Mouse (Mus musculus): ENCODE measurements around the gene Tekt5. TPM values are rescaled to one million over a fixed set of nuclear protein-coding genes. Genes with fewer than 3 reads are reported as not detected.

The Tekt5 gene
- polyA plus RNA-seq, 1 experiment, result not detected

GRCm38 (mm10) chr16:10355004-10355403 is 40.3 kb downstream of the Tekt5 start:
- no peak for TF ChIP-seq POLR2A (IDR thresholded peaks at IDR 0.05; ENCODE audit: borderline replicate concordance, control insufficient read depth, low read depth, low read length)
- TF ChIP-seq CTCF (IDR thresholded peaks at IDR 0.05; ENCODE audit: control insufficient read depth, insufficient read depth, low read length), result no peak
- Histone ChIP-seq H3K27ac (ENCODE audit: control insufficient read depth, insufficient read depth, low read depth, low read length, poor library complexity) (no peak overlapping the region), H3K4me1 (ENCODE audit: control insufficient read depth, insufficient read depth, low read length) (no peaks in the 10 kb centered on the region; the same call in 1 of the 2 replicates), H3K4me3 (replicated peaks; ENCODE audit: control insufficient read depth, low read depth, low read length) (no peak overlapping the region)

GRCm38 (mm10) chr16:10351050-10351636 is 44.1 kb downstream of the Tekt5 start:
- TF ChIP-seq CTCF (IDR thresholded peaks at IDR 0.05; ENCODE audit: control insufficient read depth, insufficient read depth, low read length) (no peak), POLR2A (IDR thresholded peaks at IDR 0.05; ENCODE audit: borderline replicate concordance, control insufficient read depth, low read depth, low read length) (no peak)

GRCm38 (mm10) chr16:10349876-10350275 is 45.4 kb downstream of the Tekt5 start:
- no peak overlapping the region for H3K27ac ChIP-seq (ENCODE audit: control insufficient read depth, insufficient read depth, low read depth, low read length, poor library complexity)
- H3K4me1 ChIP-seq (ENCODE audit: control insufficient read depth, insufficient read depth, low read length), result no peaks in the 10 kb centered on the region
- no peak overlapping the region for H3K4me3 ChIP-seq (replicated peaks; ENCODE audit: control insufficient read depth, low read depth, low read length)
- WGBS, result 81% methylated on average over 10 of the region's 10 CpGs
- TF ChIP-seq POLR2A (IDR thresholded peaks at IDR 0.05; ENCODE audit: borderline replicate concordance, control insufficient read depth, low read depth, low read length), result no peak
- no peak for TF ChIP-seq CTCF (IDR thresholded peaks at IDR 0.05; ENCODE audit: control insufficient read depth, insufficient read depth, low read length)

More at GRCm38 (mm10) chr16:10351050-10351636, 44.1 kb downstream of the Tekt5 start:
- no peak overlapping the region for H3K4me3 ChIP-seq (replicated peaks; ENCODE audit: control insufficient read depth, low read depth, low read length)
- no peaks in the 10 kb centered on the region for H3K4me1 ChIP-seq (ENCODE audit: control insufficient read depth, insufficient read depth, low read length)
- 67% methylated on average over 9 of the region's 9 CpGs for WGBS
- H3K27ac ChIP-seq (ENCODE audit: control insufficient read depth, insufficient read depth, low read depth, low read length, poor library complexity), result no peak overlapping the region

- H3K27ac ChIP-seq (ENCODE audit: control insufficient read depth, insufficient read depth, low read depth, low read length, poor library complexity), result no peak overlapping the region
- H3K4me1 ChIP-seq (ENCODE audit: control insufficient read depth, insufficient read depth, low read length), result no peaks in the 10 kb centered on the region
- 77% methylated on average over 5 of the region's 5 CpGs for WGBS
- H3K4me3 ChIP-seq (replicated peaks; ENCODE audit: control insufficient read depth, low read depth, low read length), result no peak overlapping the region
- TF ChIP-seq POLR2A (IDR thresholded peaks at IDR 0.05; ENCODE audit: borderline replicate concordance, control insufficient read depth, low read depth, low read length), result no peak
- no peak for TF ChIP-seq CTCF (IDR thresholded peaks at IDR 0.05; ENCODE audit: control insufficient read depth, insufficient read depth, low read length)
Observed at GRCm38 (mm10) chr16:10349436-10349835, 45.9 kb downstream of the Tekt5 start.

- no peaks in the 10 kb centered on the region for H3K4me1 ChIP-seq (ENCODE audit: control insufficient read depth, insufficient read depth, low read length)
- WGBS, result 84% methylated on average over 7 of the region's 7 CpGs
- H3K4me3 ChIP-seq (replicated peaks; ENCODE audit: control insufficient read depth, low read depth, low read length), result no peak overlapping the region
- H3K27ac ChIP-seq (ENCODE audit: control insufficient read depth, insufficient read depth, low read depth, low read length, poor library complexity), result no peak overlapping the region
- no peak for TF ChIP-seq CTCF (IDR thresholded peaks at IDR 0.05; ENCODE audit: control insufficient read depth, insufficient read depth, low read length)
- TF ChIP-seq POLR2A (IDR thresholded peaks at IDR 0.05; ENCODE audit: borderline replicate concordance, control insufficient read depth, low read depth, low read length), result no peak
Observed at GRCm38 (mm10) chr16:10347551-10347950, 47.7 kb downstream of the Tekt5 start.

- Histone ChIP-seq H3K4me3 (replicated peaks; ENCODE audit: control insufficient read depth, low read depth, low read length) (no peak overlapping the region), H3K27ac (ENCODE audit: control insufficient read depth, insufficient read depth, low read depth, low read length, poor library complexity) (no peak overlapping the region), H3K4me1 (ENCODE audit: control insufficient read depth, insufficient read depth, low read length) (no peaks in the 10 kb centered on the region)
- no peak for TF ChIP-seq POLR2A (IDR thresholded peaks at IDR 0.05; ENCODE audit: borderline replicate concordance, control insufficient read depth, low read depth, low read length)
- TF ChIP-seq CTCF (IDR thresholded peaks at IDR 0.05; ENCODE audit: control insufficient read depth, insufficient read depth, low read length), result no peak
- 87% methylated on average over 4 of the region's 4 CpGs for WGBS
Observed at GRCm38 (mm10) chr16:10341110-10341509, 54.2 kb downstream of the Tekt5 start.

- 86% methylated on average over 10 of the region's 10 CpGs for WGBS
- no peak for TF ChIP-seq POLR2A (IDR thresholded peaks at IDR 0.05; ENCODE audit: borderline replicate concordance, control insufficient read depth, low read depth, low read length)
- TF ChIP-seq CTCF (IDR thresholded peaks at IDR 0.05; ENCODE audit: control insufficient read depth, insufficient read depth, low read length), result no peak
- H3K4me1 ChIP-seq (ENCODE audit: control insufficient read depth, insufficient read depth, low read length), result no peaks in the 10 kb centered on the region
- no peak overlapping the region for H3K4me3 ChIP-seq (replicated peaks; ENCODE audit: control insufficient read depth, low read depth, low read length)
- no peak overlapping the region for H3K27ac ChIP-seq (ENCODE audit: control insufficient read depth, insufficient read depth, low read depth, low read length, poor library complexity)
Observed at GRCm38 (mm10) chr16:10339930-10340329, 55.4 kb downstream of the Tekt5 start.

GRCm38 (mm10) chr16:10338601-10339000 is 56.7 kb downstream of the Tekt5 start:
- Histone ChIP-seq H3K4me1 (ENCODE audit: control insufficient read depth, insufficient read depth, low read length) (no peaks in the 10 kb centered on the region), H3K4me3 (replicated peaks; ENCODE audit: control insufficient read depth, low read depth, low read length) (no peak overlapping the region), H3K27ac (ENCODE audit: control insufficient read depth, insufficient read depth, low read depth, low read length, poor library complexity) (no peak overlapping the region)
- TF ChIP-seq CTCF (IDR thresholded peaks at IDR 0.05; ENCODE audit: control insufficient read depth, insufficient read depth, low read length), result no peak
- TF ChIP-seq POLR2A (IDR thresholded peaks at IDR 0.05; ENCODE audit: borderline replicate concordance, control insufficient read depth, low read depth, low read length), result no peak
- 83% methylated on average over 5 of the region's 5 CpGs for WGBS

Data from bone marrow, adult 2 months (tissue).